Mouse (Mus musculus): ENCODE measurements around the gene Hnf1a. TPM values are rescaled to one million over a fixed set of nuclear protein-coding genes. Genes with fewer than 3 reads are reported as not detected.

Hnf1a gene
- polyA plus RNA-seq, 1 experiment from 2014 or later = not detected

Other genes starting within 250 kb of the Hnf1a start
- 38.3 and 39.5 TPM in 2 replicates for gene Ankrd13a, start 196.4 kb downstream of the Hnf1a start, polyA plus RNA-seq (2016; fragmentation: Nextera tagmentation; extraction: Ambion mirVana)
- gene Git2, start 195.6 kb downstream of the Hnf1a start, polyA plus RNA-seq (2016; fragmentation: Nextera tagmentation; extraction: Ambion mirVana) = 33.1 and 34.2 TPM in 2 replicates
- 118 and 119 TPM in 2 replicates for gene 1500011B03Rik, start 147.6 kb downstream of the Hnf1a start, polyA plus RNA-seq (2016; fragmentation: Nextera tagmentation; extraction: Ambion mirVana)
- gene 4930519G04Rik, start 117.4 kb downstream of the Hnf1a start, polyA plus RNA-seq (2016; fragmentation: Nextera tagmentation; extraction: Ambion mirVana) = not detected in 2 replicates
- gene Gm9936, start 112.4 kb downstream of the Hnf1a start, polyA plus RNA-seq (2016; fragmentation: Nextera tagmentation; extraction: Ambion mirVana) = 0.14 and 0.15 TPM in 2 replicates
- gene Oasl2, start 74.2 kb downstream of the Hnf1a start, polyA plus RNA-seq (2016; fragmentation: Nextera tagmentation; extraction: Ambion mirVana) = 0.34 and 0.45 TPM in 2 replicates
- not detected in 2 replicates for gene Oasl1, start 47.9 kb downstream of the Hnf1a start, polyA plus RNA-seq (2016; fragmentation: Nextera tagmentation; extraction: Ambion mirVana)
- 41.5 and 43.3 TPM in 2 replicates for gene 2210016L21Rik, start 28.9 kb downstream of the Hnf1a start, polyA plus RNA-seq (2016; fragmentation: Nextera tagmentation; extraction: Ambion mirVana)
- 11.8 and 13.3 TPM in 2 replicates for gene Sppl3, start 40.0 kb upstream of the Hnf1a start, polyA plus RNA-seq (2016; fragmentation: Nextera tagmentation; extraction: Ambion mirVana)
- gene Gm10401, start 127.2 kb upstream of the Hnf1a start, polyA plus RNA-seq (2016; fragmentation: Nextera tagmentation; extraction: Ambion mirVana) = 18.3 and 22.9 TPM in 2 replicates
- gene Acads, start 148.3 kb upstream of the Hnf1a start, polyA plus RNA-seq (2016; fragmentation: Nextera tagmentation; extraction: Ambion mirVana) = 59.9 and 66.9 TPM in 2 replicates
- 75.4 and 77.6 TPM in 2 replicates for gene Unc119b, start 163.9 kb upstream of the Hnf1a start, polyA plus RNA-seq (2016; fragmentation: Nextera tagmentation; extraction: Ambion mirVana)
- 64.2 and 67.3 TPM in 2 replicates for gene Mlec, start 187.1 kb upstream of the Hnf1a start, polyA plus RNA-seq (2016; fragmentation: Nextera tagmentation; extraction: Ambion mirVana)
- 0.31 and 0.43 TPM in 2 replicates for gene Cabp1, start 223.3 kb upstream of the Hnf1a start, polyA plus RNA-seq (2016; fragmentation: Nextera tagmentation; extraction: Ambion mirVana)